Mouse (Mus musculus) heart, embryonic 11.5 days (tissue): ENCODE measurements around the gene Spg7. TPM values are rescaled to one million over a fixed set of nuclear protein-coding genes. Genes with fewer than 3 reads are reported as not detected.

ENCODE experiments used
- microRNA-seq: library from miRNA; unstranded; fragments of <30 nt; microRNA quantifications from one replicate; pipeline ENCODE4, GENCODE M21; 2016; ENCODE audit warnings: borderline number of aligned reads
- polyA plus RNA-seq: library from polyadenylated mRNA; unstranded; fragments of >200 nt; fragmentation: Nextera tagmentation; extraction: Ambion mirVana; gene quantifications from 2 replicates; pipeline ENCODE4 v1.2.1, GENCODE M21; 2014

The Spg7 gene
- polyA plus RNA-seq, 1 experiment from 2014 or later, result 48.7 TPM

Small RNA genes within 50 kb of the gene (microRNA-seq; reads per million reads assigned to microRNA genes)
- gene Mir7079, result 0.88 reads per million, percentile 11 among the genes with 10 or more reads in this experiment
- gene Mir7080, result 0.41 reads per million

Other genes with a start within 250 kb of the Spg7 start
- 0.42 and 0.67 TPM in 2 replicates for gene Cdh15, start 215.0 kb upstream of the Spg7 start, polyA plus RNA-seq
- 49.5 and 51.3 TPM in 2 replicates for gene Ankrd11, start 20.7 kb upstream of the Spg7 start, polyA plus RNA-seq
- gene Rpl13, start 39.4 kb downstream of the Spg7 start, polyA plus RNA-seq, result 1,217 and 1,331 TPM in 2 replicates
- 0.27 and 0.31 TPM in 2 replicates for gene Cpne7, start 54.4 kb downstream of the Spg7 start, polyA plus RNA-seq
- 6.6 and 8.1 TPM in 2 replicates for gene Sult5a1, start 95.4 kb downstream of the Spg7 start, polyA plus RNA-seq
- 1.0 and 1.3 TPM in 2 replicates for gene Dpep1, start 123.3 kb downstream of the Spg7 start, polyA plus RNA-seq
- gene Chmp1a, start 149.8 kb downstream of the Spg7 start, polyA plus RNA-seq, result 63.1 and 74.1 TPM in 2 replicates
- 3.4 and 5.0 TPM in 2 replicates for gene Spata33, start 149.9 kb downstream of the Spg7 start, polyA plus RNA-seq
- 22.6 and 24.2 TPM in 2 replicates for gene Cdk10, start 161.9 kb downstream of the Spg7 start, polyA plus RNA-seq
- gene Spata2l, start 173.3 kb downstream of the Spg7 start, polyA plus RNA-seq, result 1.6 TPM in 2 replicates
- 11.7 and 12.1 TPM in 2 replicates for gene Zfp276, start 191.3 kb downstream of the Spg7 start, polyA plus RNA-seq
- gene Vps9d1, start 191.4 kb downstream of the Spg7 start, polyA plus RNA-seq, result 16.8 and 19.8 TPM in 2 replicates